Mouse (Mus musculus): ENCODE measurements at regions not wholly inside any gene's neighbourhood (a gene's known extent, or its start where the extent isn't known, plus 50 kb on each side); places are given as distances from the start of the nearest gene placed in this dataset.

DNA sequence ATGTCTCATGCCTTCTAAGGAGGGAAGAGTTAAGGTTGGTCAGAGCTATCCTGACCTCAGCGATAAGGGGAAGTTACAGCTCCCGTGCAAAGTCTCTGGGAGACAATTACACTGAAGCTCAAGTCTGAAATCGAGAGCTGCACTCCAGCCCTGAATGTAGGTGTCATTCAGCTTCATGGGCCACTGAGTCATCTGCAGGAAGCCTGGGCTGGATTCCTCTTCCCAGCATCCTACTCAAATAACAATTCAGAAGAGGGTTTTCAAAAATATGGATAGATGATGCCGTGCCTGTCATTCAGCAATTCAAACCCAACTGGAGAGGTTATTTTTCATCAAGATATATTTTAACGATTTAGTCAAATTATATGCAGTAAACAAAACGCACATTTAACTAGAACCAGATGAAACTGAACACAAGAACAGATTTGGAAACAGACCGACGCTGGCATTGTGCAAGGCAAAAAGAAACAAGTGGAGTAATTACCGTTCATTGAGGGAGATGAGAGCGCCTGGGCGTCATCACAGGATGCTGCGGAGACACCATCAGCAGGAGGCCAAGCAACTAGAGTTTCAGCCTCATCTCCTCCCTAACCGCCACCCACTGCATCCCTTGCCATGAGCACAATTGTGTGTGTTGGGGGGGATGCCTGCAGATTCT, 57.8 kb upstream of the Cfap46 start:
- DNase-seq (ENCODE audit: low read depth, low spot score) = no peak

DNA sequence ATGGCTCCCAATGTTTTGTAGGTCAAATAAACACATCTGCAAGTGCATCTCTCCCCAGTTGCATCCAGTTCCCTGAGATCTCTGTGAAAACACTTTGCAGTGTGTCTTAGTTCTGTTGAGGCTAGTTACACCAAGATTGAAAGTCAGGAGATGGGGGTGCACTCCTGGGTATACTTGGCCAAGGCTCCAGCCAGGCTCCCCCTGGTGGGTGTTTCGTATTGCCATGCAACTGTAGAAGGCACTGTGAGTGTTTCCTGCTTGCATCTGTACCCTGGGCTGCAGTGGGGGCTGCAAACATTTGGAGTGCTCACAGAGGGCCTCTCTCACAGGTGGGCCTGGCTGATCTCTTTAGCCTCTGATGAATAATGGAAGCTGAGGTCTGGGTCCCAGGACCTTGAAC, 63.2 kb upstream of the Cfap46 start:
- peak; percentile 32 for DNase-seq (ENCODE audit: low read depth, low spot score)

DNA sequence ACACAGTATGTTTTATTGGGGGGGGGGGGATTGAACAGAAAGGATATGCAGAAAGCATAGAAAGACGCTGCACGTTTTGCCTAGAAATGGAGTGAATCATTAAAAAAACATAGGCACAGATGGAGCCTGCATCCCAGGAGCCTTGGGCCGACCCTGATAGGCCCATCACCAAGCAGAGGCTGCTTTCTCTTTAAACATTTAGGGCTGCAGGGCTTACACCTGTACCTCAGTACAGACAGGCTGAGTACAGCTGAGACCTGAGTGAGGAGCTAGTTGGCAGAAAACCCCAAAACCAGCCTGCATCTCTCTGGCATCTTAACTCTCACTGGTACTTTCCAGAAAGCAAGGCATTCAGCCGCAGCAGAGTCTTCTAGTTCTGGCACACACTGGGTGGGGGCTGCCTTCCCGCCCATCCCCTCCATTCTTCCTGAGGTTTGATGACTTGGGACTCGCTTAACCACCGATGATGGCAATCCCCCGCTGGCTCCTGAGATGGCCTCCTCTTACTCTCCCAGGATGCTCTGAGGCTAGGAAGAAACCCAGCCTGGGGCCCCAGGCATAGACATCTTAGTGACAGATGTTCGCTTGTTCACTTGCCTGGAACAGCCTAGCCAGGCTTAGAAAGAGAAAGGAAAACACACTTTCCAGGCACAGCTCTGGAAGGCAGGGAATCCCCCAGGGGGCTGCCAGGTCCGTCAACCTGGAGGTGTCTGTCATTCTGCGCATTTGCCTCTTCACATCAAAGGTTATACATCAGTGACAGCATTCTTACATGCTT, 63.9 kb upstream of the Cfap46 start:
- no peak for DNase-seq (ENCODE audit: low read depth, low spot score)

- no peak for DNase-seq (ENCODE audit: low read depth, low spot score)
Observed at GRCm38 (mm10) chr7:139755004-139755403, 71.4 kb upstream of the Cfap46 start.

GRCm38 (mm10) chr7:139762522-139762921, 71.5 kb upstream of the Adgra1 start:
- no peak for DNase-seq (ENCODE audit: low read depth, low spot score)

DNA sequence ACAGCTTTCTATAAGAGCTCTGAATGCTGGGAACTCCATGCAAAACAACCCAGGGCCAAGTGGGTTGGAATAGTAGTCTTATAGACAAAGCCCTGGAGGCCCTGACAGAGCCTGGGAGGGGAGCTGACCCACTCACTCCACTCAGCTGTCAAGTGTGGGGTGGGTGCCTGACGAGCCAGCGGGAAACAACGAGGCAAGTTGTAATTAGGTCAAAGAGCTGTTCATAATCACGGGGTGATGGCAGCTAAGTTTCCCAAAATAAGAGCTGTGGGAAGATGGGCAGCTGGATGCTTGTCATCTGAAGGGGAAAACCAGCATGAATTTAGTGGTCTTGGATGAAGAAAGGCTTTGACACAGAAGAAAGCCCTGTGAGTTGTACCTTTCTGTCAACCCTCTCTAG, 70.7 kb upstream of the Adgra1 start:
- DNase-seq (ENCODE audit: low read depth, low spot score) = no peak

- no peak for DNase-seq (ENCODE audit: low read depth, low spot score)
Observed at GRCm38 (mm10) chr7:139766296-139766695, 67.7 kb upstream of the Adgra1 start.

GRCm38 (mm10) chr7:139769167-139769566, 64.8 kb upstream of the Adgra1 start:
- DNase-seq (ENCODE audit: low read depth, low spot score) = no peak

DNA sequence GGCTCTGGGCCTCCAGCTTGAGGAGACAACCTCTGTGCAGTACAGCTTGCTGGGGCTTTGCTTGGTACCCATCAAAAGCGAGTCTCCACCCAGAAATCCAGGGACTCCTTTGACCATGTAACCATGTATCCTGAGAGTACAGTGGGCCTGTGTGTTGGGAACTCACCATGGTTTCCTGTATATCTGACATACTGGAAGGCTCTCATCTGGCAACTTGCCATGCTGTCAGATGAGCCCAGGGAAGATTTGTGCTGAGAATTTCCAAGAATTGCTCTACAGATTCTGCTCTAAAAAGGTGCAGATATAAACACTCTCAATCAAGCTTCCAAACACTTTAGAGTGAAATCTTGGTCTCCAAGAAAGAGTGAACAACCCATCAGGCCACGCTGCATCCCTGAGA, 56.7 kb upstream of the Adgra1 start:
- no peak for DNase-seq (ENCODE audit: low read depth, low spot score)

DNA sequence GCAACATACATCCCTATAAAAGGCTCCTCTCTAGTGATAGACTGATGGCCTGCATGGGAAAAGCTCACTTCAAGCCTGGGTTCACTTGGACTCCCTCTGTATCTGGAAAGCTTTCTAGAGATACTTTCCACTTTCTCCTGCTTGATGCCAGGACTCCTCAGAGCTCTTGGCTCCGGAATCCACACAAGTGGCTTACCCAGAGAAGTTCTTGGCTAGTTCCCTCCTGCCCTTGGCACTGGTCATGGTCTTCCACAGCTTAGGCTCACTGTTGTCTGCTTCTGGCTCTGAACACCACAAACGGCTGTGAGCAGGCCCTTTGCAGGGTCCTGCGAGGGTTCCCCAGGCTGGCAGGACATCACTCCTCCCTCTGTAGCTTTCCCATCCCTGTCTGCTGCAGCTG, 54.1 kb upstream of the Adgra1 start:
- DNase-seq (ENCODE audit: low read depth, low spot score) = no peak

DNA sequence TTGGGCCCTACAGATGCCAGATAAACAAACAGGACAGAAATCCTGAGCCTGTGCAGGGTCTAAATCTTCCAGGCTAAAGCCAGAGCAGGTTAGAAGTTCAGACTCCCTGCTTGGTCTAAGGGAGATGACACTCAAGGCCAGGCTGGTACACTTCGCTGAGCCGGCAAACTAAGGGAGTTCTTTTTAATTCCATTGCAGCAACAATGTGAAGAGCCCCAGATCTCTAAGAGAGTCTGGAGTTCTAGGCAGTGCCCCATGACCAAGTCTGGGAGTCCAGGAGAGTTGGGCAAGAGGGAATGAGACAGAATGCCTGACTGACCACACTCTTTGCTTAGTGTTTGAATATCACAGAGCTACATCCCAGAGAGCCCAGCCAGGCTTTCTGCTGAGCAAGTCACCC, 52.5 kb upstream of the Adgra1 start:
- no peak for DNase-seq (ENCODE audit: low read depth, low spot score)

All from A20 (cell line).